ENCODE assay signal across 8 mouse cellular contexts in genomic region chr11:103698226-103698625, GRCm38 (mm10). TPM values are rescaled to one million over a fixed set of nuclear protein-coding genes. Genes with fewer than 3 reads are reported as not detected.
DNase-seq lines count a peak whose midpoint lies in the region; ATAC-seq and TF ChIP-seq lines count a peak whose summit lies in the region.

No protein-coding gene starts in this region.

- H3K79me2 ChIP-seq in C2C12 (ENCODE audit: control insufficient read depth, insufficient read depth): peaks cover 42% of the 10 kb centered on the region

- H3ac ChIP-seq in C2C12 (ENCODE audit: control insufficient read depth, insufficient read length, low read depth): peak overlapping the region; percentile 26

- peak overlapping the region; percentile 60 for H3K4me2 ChIP-seq in forebrain, postnatal 0 days (ENCODE audit: low read depth)
- peak overlapping the region; percentile 62 for H3K4me2 ChIP-seq in liver, embryonic 11.5 days

- peak overlapping the region; percentile 84 for H3K4me3 ChIP-seq in C2C12 (ENCODE audit: insufficient read depth, poor library complexity, severe bottlenecking)
- H3K4me3 ChIP-seq in forebrain, postnatal 0 days (ENCODE audit: low read depth, low read length): peak overlapping the region; percentile 74
- peak overlapping the region; percentile 96 for H3K4me3 ChIP-seq in liver, embryonic 11.5 days (ENCODE audit: low read depth, low read length)

- H3K27ac ChIP-seq in forebrain, postnatal 0 days (ENCODE audit: low read depth, low read length): peak overlapping the region; percentile 98
- H3K27ac ChIP-seq in liver, embryonic 11.5 days (ENCODE audit: low read depth, low read length): peak overlapping the region; percentile 92

- peaks cover 10% of the 10 kb centered on the region for H3K36me3 ChIP-seq in C2C12 (ENCODE audit: control insufficient read depth, insufficient read depth)
- H3K36me3 ChIP-seq in forebrain, postnatal 0 days (ENCODE audit: insufficient read depth): no peaks in the 10 kb centered on the region
- 0 out of 2 replicates have a peak, but pooled peaks cover 2% of the 10 kb centered on the region for H3K36me3 ChIP-seq in liver, embryonic 11.5 days (ENCODE audit: control insufficient read depth, insufficient read depth, low read length)

- H3K9ac ChIP-seq in forebrain, postnatal 0 days: peak overlapping the region; percentile 92
- peak overlapping the region; percentile 91 for H3K9ac ChIP-seq in liver, embryonic 11.5 days (ENCODE audit: low read depth, low read length)

- H3K9me3 ChIP-seq in forebrain, postnatal 0 days (ENCODE audit: low read length): no peaks in the 10 kb centered on the region
- H3K9me3 ChIP-seq in liver, embryonic 11.5 days (ENCODE audit: control insufficient read depth, low read length): no peaks in the 10 kb centered on the region

- H3K4me1 ChIP-seq in forebrain, postnatal 0 days (ENCODE audit: insufficient read depth): peaks cover 6% of the 10 kb centered on the region; the same call in 1 of the 2 replicates
- H3K4me1 ChIP-seq in liver, embryonic 11.5 days (replicated peaks; ENCODE audit: control insufficient read depth, insufficient read depth, low read length): peaks cover 3% of the 10 kb centered on the region; the same call in 1 of the 2 replicates

- ATAC-seq in forebrain, postnatal 0 days: no peak
- ATAC-seq in liver, embryonic 11.5 days (replicated peaks; ENCODE audit: low FRiP score): no peak
- ATAC-seq in CD4-positive, CD25-positive, alpha-beta regulatory T cell, adult 4 months: no peak

- H3K27me3 ChIP-seq in C2C12 (ENCODE audit: control insufficient read depth, insufficient read depth, insufficient read length): peaks cover 4% of the 10 kb centered on the region
- H3K27me3 ChIP-seq in forebrain, postnatal 0 days (ENCODE audit: insufficient read depth, low read length): no peaks in the 10 kb centered on the region
- H3K27me3 ChIP-seq in liver, embryonic 11.5 days (replicated peaks; ENCODE audit: control insufficient read depth, insufficient read depth, low read length): no peaks in the 10 kb centered on the region

- peaks cover 33% of the 10 kb centered on the region for H3K79me3 ChIP-seq in C2C12 (ENCODE audit: low read depth)

- DNase-seq in embryo, embryonic 10 days (ENCODE audit: low spot score): peak; percentile 5
- no peak for DNase-seq in embryo, embryonic 11 days
- DNase-seq in forebrain, postnatal 0 days: no peak
- DNase-seq in liver, embryonic 11.5 days (ENCODE audit: low spot score): no peak
- DNase-seq in right cerebral cortex, postnatal 4 days: no peak
- DNase-seq in layer of hippocampus, postnatal 25 days (ENCODE audit: extremely low spot score in 1 of 2, low spot score in 1 of 2): no peak

- TF ChIP-seq CTCF in C2C12 (IDR thresholded peaks at IDR 0.05; ENCODE audit: control insufficient read depth, insufficient read depth, insufficient read length): no peak
- no peak for TF ChIP-seq CTCF in forebrain, postnatal 0 days (IDR thresholded peaks at IDR 0.05; ENCODE audit: low read depth)

- WGBS in forebrain, postnatal 0 days: 76% methylated on average over 2 of the region's 2 CpGs
- 90% methylated on average over 2 of the region's 2 CpGs for WGBS in liver, embryonic 11.5 days

TF ChIP-seq in C2C12, 6 proteins besides CTCF, POLR2A, EP300 and RAD21:
- no peak for TF ChIP-seq MYOD1 (IDR thresholded peaks at IDR 0.05; ENCODE audit: control insufficient read depth, insufficient read length, low read depth)
- no peak for TF ChIP-seq MYOG (IDR thresholded peaks at IDR 0.05; ENCODE audit: control insufficient read depth, extremely low read depth, insufficient read length)
- no peak for TF ChIP-seq MAX (IDR thresholded peaks at IDR 0.05)

RNA-seq across cellular contexts. Expression of gene Gosr2, which starts 0.5 kb away (rescaled TPM):
- 73.2 TPM for polyA plus RNA-seq in C2C12 (2012; fragmentation: generic; extraction: Trizol)
- total RNA-seq in forebrain, postnatal 0 days (2014; rRNA removed): 91.6 and 117 TPM in 2 replicates
- polyA plus RNA-seq in forebrain, postnatal 0 days (2015; fragmentation: Nextera tagmentation; extraction: Ambion mirVana): 102 and 103 TPM in 2 replicates
- polyA plus RNA-seq in liver, embryonic 11.5 days (2014; fragmentation: Nextera tagmentation; extraction: Ambion mirVana): 65.9 and 78.1 TPM in 2 replicates
- 10 to 100 TPM; 68.3 to 71.6 TPM for total RNA-seq in layer of hippocampus, postnatal 25 days (2021)
- polyA plus RNA-seq in CD4-positive, CD25-positive, alpha-beta regulatory T cell, adult 4 months (2017; shearing (Covaris generic)): 100 to 1,000 TPM in 1 of 2 experiments, 10 to 100 TPM in 1; 78.8 to 115 TPM

RNA-seq across cellular contexts. Expression of gene Rprml, which starts 48.9 kb away (rescaled TPM):
- not detected for polyA plus RNA-seq in C2C12 (2012; fragmentation: generic; extraction: Trizol)
- total RNA-seq in forebrain, postnatal 0 days (2014; rRNA removed): 44.8 and 56.6 TPM in 2 replicates
- 65.4 and 71.1 TPM in 2 replicates for polyA plus RNA-seq in forebrain, postnatal 0 days (2015; fragmentation: Nextera tagmentation; extraction: Ambion mirVana)
- not detected in 2 replicates for polyA plus RNA-seq in liver, embryonic 11.5 days (2014; fragmentation: Nextera tagmentation; extraction: Ambion mirVana)
- total RNA-seq in layer of hippocampus, postnatal 25 days (2021): 100 to 1,000 TPM; 117 to 122 TPM
- not detected for polyA plus RNA-seq in CD4-positive, CD25-positive, alpha-beta regulatory T cell, adult 4 months (2017; shearing (Covaris generic))

RNA-seq across cellular contexts. Expression of gene Wnt9b, which starts 51.4 kb away (rescaled TPM):
- not detected for polyA plus RNA-seq in C2C12 (2012; fragmentation: generic; extraction: Trizol)
- total RNA-seq in forebrain, postnatal 0 days (2014; rRNA removed): 0.62 TPM in 2 replicates
- 0.40 and 0.97 TPM in 2 replicates for polyA plus RNA-seq in forebrain, postnatal 0 days (2015; fragmentation: Nextera tagmentation; extraction: Ambion mirVana)
- polyA plus RNA-seq in liver, embryonic 11.5 days (2014; fragmentation: Nextera tagmentation; extraction: Ambion mirVana): 0.19 and 0.34 TPM in 2 replicates
- total RNA-seq in layer of hippocampus, postnatal 25 days (2021): under 1 TPM; 0.42 to 0.62 TPM
- polyA plus RNA-seq in CD4-positive, CD25-positive, alpha-beta regulatory T cell, adult 4 months (2017; shearing (Covaris generic)): not detected

RNA-seq across cellular contexts. Expression of gene Lyzl6, which starts 59.5 kb away (rescaled TPM):
- not detected for polyA plus RNA-seq in C2C12 (2012; fragmentation: generic; extraction: Trizol)
- total RNA-seq in forebrain, postnatal 0 days (2014; rRNA removed): not detected in 2 replicates
- not detected in 2 replicates for polyA plus RNA-seq in forebrain, postnatal 0 days (2015; fragmentation: Nextera tagmentation; extraction: Ambion mirVana)
- polyA plus RNA-seq in liver, embryonic 11.5 days (2014; fragmentation: Nextera tagmentation; extraction: Ambion mirVana): not detected in 2 replicates
- not detected for total RNA-seq in layer of hippocampus, postnatal 25 days (2021)
- polyA plus RNA-seq in CD4-positive, CD25-positive, alpha-beta regulatory T cell, adult 4 months (2017; shearing (Covaris generic)): not detected

Comparison
In these comparisons a context has a peak if more than half of its experiments do, and no peak if none do; other contexts are left out.
1. RNA of gene Rprml, which starts 48.9 kb away (polyA plus RNA-seq): 65.4 to 71.1 TPM in forebrain, postnatal 0 days; not detected in C2C12 (single experiment), not detected in liver, embryonic 11.5 days and not detected in CD4-positive, CD25-positive, alpha-beta regulatory T cell, adult 4 months; every median in the first group is over 10 times any median in the second.
2. Peak in every context shown above with its lines, with median percentiles within 50 percentile points of each other: H3K4me3 ChIP-seq.